Mouse (Mus musculus) midbrain, embryonic 16.5 days (tissue): Measurements from ENCODE around the gene Ccdc85c. TPM values are rescaled to one million over a fixed set of nuclear protein-coding genes. Genes with fewer than 3 reads are reported as not detected.

Experiments
- ATAC-seq: fragments of 200-750 bp; cut with Nextera tagmentation; 2 replicates; pipeline ENCODE4 v1.8.0; 2017; ENCODE audit warnings: moderate TSS enrichment
- H3K27ac ChIP-seq: fragments of 300-500 bp; sonication (generic); 2 replicates; pipeline ENCODE4 v1.5.1; 2014; ENCODE audit warnings: mild to moderate bottlenecking, low read length, mixed read lengths
- H3K27me3 ChIP-seq: fragments of 300-500 bp; sonication (generic); 2 replicates; pipeline ENCODE4 v1.6.1; 2014; ENCODE audit warnings: low read depth, low read length, mixed read lengths; ENCODE audit not compliant: control insufficient read depth, insufficient read depth
- H3K36me3 ChIP-seq: fragments of 300-500 bp; sonication (generic); 2 replicates; pipeline ENCODE4 v1.6.1; 2014; ENCODE audit warnings: mild to moderate bottlenecking, low read length, moderate library complexity, mixed read lengths; ENCODE audit not compliant: control insufficient read depth, insufficient read depth
- H3K4me1 ChIP-seq: fragments of 300-500 bp; sonication (generic); 2 replicates; pipeline ENCODE4 v1.6.1; 2014; ENCODE audit warnings: mild to moderate bottlenecking, low read length, mixed read lengths; ENCODE audit not compliant: control insufficient read depth, insufficient read depth
- H3K4me2 ChIP-seq: fragments of 300-500 bp; sonication (generic); 2 replicates; pipeline ENCODE4 v1.6.1; 2014; ENCODE audit warnings: mild to moderate bottlenecking, low read length, mixed read lengths
- H3K4me3 ChIP-seq: fragments of 300-500 bp; sonication (generic); 2 replicates; pipeline ENCODE4 v1.5.1; 2014; ENCODE audit warnings: low read depth, mild to moderate bottlenecking, low read length, moderate library complexity, mixed read lengths
- H3K9ac ChIP-seq: fragments of 300-500 bp; sonication (generic); 2 replicates; pipeline ENCODE4 v1.6.1; 2014; ENCODE audit warnings: low read depth, low read length, mixed read lengths
- H3K9me3 ChIP-seq: fragments of 300-500 bp; sonication (generic); replicated peaks from 2 replicates; pipeline ENCODE4 v1.6.1; 2014; ENCODE audit warnings: mild to moderate bottlenecking, low read length, mixed read lengths; ENCODE audit not compliant: control insufficient read depth, poor library complexity, severe bottlenecking
- WGBS: fragments of 180-500 bp; shearing (Covaris S2); extraction: QIAGEN DNeasy Blood & Tissue Kit; methylation state at CpG from one replicate; pipeline ENCODE4 v1.1.7; 2014; 5-methylcytosine and 5-hydroxymethylcytosine counted together
- polyA plus RNA-seq: library from polyadenylated mRNA; unstranded; fragments of >200 nt; fragmentation: Nextera tagmentation; extraction: Ambion mirVana; gene quantifications from 2 replicates; pipeline ENCODE4 v1.2.1, GENCODE M21; 2015

The Ccdc85c gene
- polyA plus RNA-seq, 1 experiment from 2014 or later, result 13.2 TPM

- Histone ChIP-seq H3K4me2 (peak overlapping the region; percentile 98), H3K27ac (peak overlapping the region; percentile 93)
- WGBS, result 2% methylated on average over 21 of the region's 21 CpGs
These were observed 1.5 kb downstream of the Ccdc85c start for GRCm38 (mm10) chr12:108273466-108274312.

GRCm38 (mm10) chr12:108272143-108272635 lies 3.0 kb downstream of the Ccdc85c start:
- Histone ChIP-seq H3K4me2 (peak overlapping the region; percentile 98), H3K4me1 (peaks cover 53% of the 10 kb centered on the region), H3K9ac (peak overlapping the region; percentile 83), H3K4me3 (peak overlapping the region; percentile 86), H3K36me3 (no peaks in the 10 kb centered on the region), H3K27ac (no peak overlapping the region), H3K27me3 (no peaks in the 10 kb centered on the region), H3K9me3 (no peaks in the 10 kb centered on the region)
- WGBS, result 42% methylated on average over 7 of the region's 7 CpGs
- no peak for ATAC-seq

More at GRCm38 (mm10) chr12:108273466-108274312, 1.5 kb downstream of the Ccdc85c start:
- H3K9ac ChIP-seq, result peak overlapping the region; percentile 83
- H3K36me3 ChIP-seq, result no peaks in the 10 kb centered on the region
- H3K27me3 ChIP-seq, result no peaks in the 10 kb centered on the region
- peak overlapping the region; percentile 86 for H3K4me3 ChIP-seq
- ATAC-seq, result no peak
- no peaks in the 10 kb centered on the region for H3K9me3 ChIP-seq
- H3K4me1 ChIP-seq, result peaks cover 63% of the 10 kb centered on the region

GRCm38 (mm10) chr12:108271351-108272142 lies 3.7 kb downstream of the Ccdc85c start:
- H3K9ac ChIP-seq, result peak overlapping the region; percentile 44
- no peaks in the 10 kb centered on the region for H3K27me3 ChIP-seq
- WGBS, result 65% methylated on average over 16 of the region's 16 CpGs
- peak overlapping the region; percentile 98 for H3K4me2 ChIP-seq
- peaks cover 52% of the 10 kb centered on the region for H3K4me1 ChIP-seq
- no peaks in the 10 kb centered on the region for H3K36me3 ChIP-seq
- ATAC-seq, result no peak
- peak overlapping the region; percentile 86 for H3K4me3 ChIP-seq
- no peak overlapping the region for H3K27ac ChIP-seq
- no peaks in the 10 kb centered on the region for H3K9me3 ChIP-seq

- no peak for ATAC-seq
- peak overlapping the region; percentile 98 for H3K4me2 ChIP-seq
- H3K4me1 ChIP-seq, result peaks cover 63% of the 10 kb centered on the region
- peak overlapping the region; percentile 34; the same call in 1 of the 2 replicates for H3K27ac ChIP-seq
- H3K36me3 ChIP-seq, result no peaks in the 10 kb centered on the region
- 47% methylated on average over 13 of the region's 13 CpGs for WGBS
- H3K9me3 ChIP-seq, result no peaks in the 10 kb centered on the region
- 0 out of 2 replicates have a peak overlapping the region, but pooled peaks have one; percentile 11 for H3K4me3 ChIP-seq
- peak overlapping the region; percentile 50; the same call in 1 of the 2 replicates for H3K9ac ChIP-seq
- no peaks in the 10 kb centered on the region for H3K27me3 ChIP-seq
These were observed 4.8 kb downstream of the Ccdc85c start for GRCm38 (mm10) chr12:108270240-108270919.

- H3K4me3 ChIP-seq, result no peak overlapping the region
- no peak overlapping the region for H3K4me2 ChIP-seq
- H3K27me3 ChIP-seq, result no peaks in the 10 kb centered on the region
- no peak overlapping the region for H3K9ac ChIP-seq
- WGBS, result 92% methylated on average over 5 of the region's 5 CpGs
- H3K4me1 ChIP-seq, result peaks cover 70% of the 10 kb centered on the region
- no peak for ATAC-seq
- H3K27ac ChIP-seq, result no peak overlapping the region
- no peaks in the 10 kb centered on the region for H3K36me3 ChIP-seq
- H3K9me3 ChIP-seq, result no peaks in the 10 kb centered on the region
These were observed 5.5 kb downstream of the Ccdc85c start for GRCm38 (mm10) chr12:108269699-108270098.

- H3K9ac ChIP-seq, result no peak overlapping the region
- 98% methylated on average over 10 of the region's 10 CpGs for WGBS
- H3K9me3 ChIP-seq, result no peaks in the 10 kb centered on the region
- peaks cover 78% of the 10 kb centered on the region for H3K4me1 ChIP-seq
- no peaks in the 10 kb centered on the region for H3K27me3 ChIP-seq
- H3K4me2 ChIP-seq, result no peak overlapping the region
- no peak overlapping the region for H3K4me3 ChIP-seq
- no peak for ATAC-seq
- no peak overlapping the region for H3K27ac ChIP-seq
- no peaks in the 10 kb centered on the region for H3K36me3 ChIP-seq
These were observed 6.3 kb downstream of the Ccdc85c start for GRCm38 (mm10) chr12:108268970-108269369.

GRCm38 (mm10) chr12:108267653-108268052 lies 7.6 kb downstream of the Ccdc85c start:
- Histone ChIP-seq H3K4me1 (peaks cover 75% of the 10 kb centered on the region), H3K9ac (no peak overlapping the region), H3K36me3 (no peaks in the 10 kb centered on the region), H3K27ac (no peak overlapping the region), H3K9me3 (no peaks in the 10 kb centered on the region), H3K27me3 (no peaks in the 10 kb centered on the region), H3K4me2 (no peak overlapping the region), H3K4me3 (no peak overlapping the region)
- ATAC-seq, result no peak
- 86% methylated on average over 7 of the region's 7 CpGs for whole genome bisulfite sequencing

GRCm38 (mm10) chr12:108265831-108266619 lies 9.2 kb downstream of the Ccdc85c start:
- peak overlapping the region; percentile 68 for H3K9ac ChIP-seq
- peaks cover 58% of the 10 kb centered on the region for H3K4me1 ChIP-seq
- peak overlapping the region; percentile 16; the same call in 1 of the 2 replicates for H3K4me3 ChIP-seq
- H3K27ac ChIP-seq, result peak overlapping the region; percentile 62
- peak overlapping the region; percentile 55 for H3K4me2 ChIP-seq
- H3K9me3 ChIP-seq, result no peaks in the 10 kb centered on the region
- peak; percentile 52 for ATAC-seq
- WGBS, result 6% methylated on average over 27 of the region's 27 CpGs
- H3K27me3 ChIP-seq, result no peaks in the 10 kb centered on the region
- H3K36me3 ChIP-seq, result no peaks in the 10 kb centered on the region
